Mouse (Mus musculus): ENCODE data around the gene Ttll8. TPM values are rescaled to one million over a fixed set of nuclear protein-coding genes. Genes with fewer than 3 reads are reported as not detected.

Ttll8 gene
- total RNA-seq, 2 experiments from 2014 or later: 1.5 to 2.0 TPM

GRCm38 (mm10) chr15:88951246-88951645, 3.0 kb downstream of the Ttll8 start:
- no peak for DNase-seq (ENCODE audit: low spot score in 2 of 2)
- no peak for TF ChIP-seq CTCF (conservative IDR thresholded peaks at IDR 0.05)
- Histone ChIP-seq H3K4me3 (no peak overlapping the region), H3K27ac (no peak overlapping the region)

GRCm38 (mm10) chr15:88946851-88947250, 7.4 kb downstream of the Ttll8 start:
- no peak overlapping the region for H3K4me3 ChIP-seq
- DNase-seq (ENCODE audit: low spot score in 2 of 2): no peak

GRCm38 (mm10) chr15:88943896-88944551, 10.2 kb downstream of the Ttll8 start:
- no peak overlapping the region for H3K4me3 ChIP-seq
- DNase-seq (ENCODE audit: low spot score in 2 of 2): peak in 1 of 2 experiments; percentile 17
- H3K27ac ChIP-seq: no peak overlapping the region
- TF ChIP-seq CTCF (conservative IDR thresholded peaks at IDR 0.05): no peak

More at GRCm38 (mm10) chr15:88946851-88947250, 7.4 kb downstream of the Ttll8 start:
- TF ChIP-seq CTCF (conservative IDR thresholded peaks at IDR 0.05): peak; percentile 42
- no peak overlapping the region for H3K27ac ChIP-seq

GRCm38 (mm10) chr15:88942783-88943182, 11.4 kb downstream of the Ttll8 start:
- H3K4me3 ChIP-seq: no peak overlapping the region
- H3K27ac ChIP-seq: no peak overlapping the region
- TF ChIP-seq CTCF (conservative IDR thresholded peaks at IDR 0.05): no peak
- DNase-seq (ENCODE audit: low spot score in 2 of 2): no peak

- TF ChIP-seq CTCF (conservative IDR thresholded peaks at IDR 0.05): no peak
- H3K27ac ChIP-seq: no peak overlapping the region
- no peak for DNase-seq (ENCODE audit: low spot score in 2 of 2)
- H3K4me3 ChIP-seq: no peak overlapping the region
Measured at GRCm38 (mm10) chr15:88937291-88937650, 16.9 kb downstream of the Ttll8 start.

- no peak for TF ChIP-seq CTCF (conservative IDR thresholded peaks at IDR 0.05)
- no peak overlapping the region for H3K27ac ChIP-seq
- peak in 1 of 2 experiments; percentile 25 for DNase-seq (ENCODE audit: low spot score in 2 of 2)
- H3K4me3 ChIP-seq: no peak overlapping the region
Measured at GRCm38 (mm10) chr15:88936619-88937290, 17.5 kb downstream of the Ttll8 start.

GRCm38 (mm10) chr15:88934141-88934540, 20.1 kb downstream of the Ttll8 start:
- Histone ChIP-seq H3K4me3 (no peak overlapping the region), H3K27ac (no peak overlapping the region)
- peak; percentile 78 for TF ChIP-seq CTCF (conservative IDR thresholded peaks at IDR 0.05)
- DNase-seq (ENCODE audit: low spot score in 2 of 2): peak in 1 of 2 experiments; percentile 29

- no peak for DNase-seq (ENCODE audit: low spot score in 2 of 2)
- Histone ChIP-seq H3K27ac (no peak overlapping the region), H3K4me3 (no peak overlapping the region)
- TF ChIP-seq CTCF (conservative IDR thresholded peaks at IDR 0.05): no peak
Measured at GRCm38 (mm10) chr15:88932667-88933066, 21.6 kb downstream of the Ttll8 start.

- no peak for TF ChIP-seq CTCF (conservative IDR thresholded peaks at IDR 0.05)
- Histone ChIP-seq H3K4me3 (no peak overlapping the region), H3K27ac (no peak overlapping the region)
- DNase-seq (ENCODE audit: low spot score in 2 of 2): no peak
Measured at GRCm38 (mm10) chr15:88921992-88922310, 32.3 kb downstream of the Ttll8 start.

- TF ChIP-seq CTCF (conservative IDR thresholded peaks at IDR 0.05): peak; percentile 95
- Histone ChIP-seq H3K27ac (no peak overlapping the region), H3K4me3 (no peak overlapping the region)
- DNase-seq (ENCODE audit: low spot score in 2 of 2): peak; percentile 74 to 87
Measured at GRCm38 (mm10) chr15:88921131-88921991, 32.9 kb downstream of the Ttll8 start.

- TF ChIP-seq CTCF (conservative IDR thresholded peaks at IDR 0.05): no peak
- H3K27ac ChIP-seq: no peak overlapping the region
- no peak for DNase-seq (ENCODE audit: low spot score in 2 of 2)
- H3K4me3 ChIP-seq: no peak overlapping the region
Measured at GRCm38 (mm10) chr15:88920065-88920464, 34.2 kb downstream of the Ttll8 start.

GRCm38 (mm10) chr15:88919328-88919727, 34.9 kb downstream of the Ttll8 start:
- Histone ChIP-seq H3K4me3 (no peak overlapping the region), H3K27ac (no peak overlapping the region)
- DNase-seq (ENCODE audit: low spot score in 2 of 2): no peak
- no peak for TF ChIP-seq CTCF (conservative IDR thresholded peaks at IDR 0.05)

- Histone ChIP-seq H3K4me3 (no peak overlapping the region), H3K27ac (no peak overlapping the region)
- DNase-seq (ENCODE audit: low spot score in 2 of 2): no peak
- TF ChIP-seq CTCF (conservative IDR thresholded peaks at IDR 0.05): no peak
Measured at GRCm38 (mm10) chr15:88917126-88917525, 37.1 kb downstream of the Ttll8 start.
